Mouse (Mus musculus): Measurements from ENCODE around the gene Rnf141.

DNA sequence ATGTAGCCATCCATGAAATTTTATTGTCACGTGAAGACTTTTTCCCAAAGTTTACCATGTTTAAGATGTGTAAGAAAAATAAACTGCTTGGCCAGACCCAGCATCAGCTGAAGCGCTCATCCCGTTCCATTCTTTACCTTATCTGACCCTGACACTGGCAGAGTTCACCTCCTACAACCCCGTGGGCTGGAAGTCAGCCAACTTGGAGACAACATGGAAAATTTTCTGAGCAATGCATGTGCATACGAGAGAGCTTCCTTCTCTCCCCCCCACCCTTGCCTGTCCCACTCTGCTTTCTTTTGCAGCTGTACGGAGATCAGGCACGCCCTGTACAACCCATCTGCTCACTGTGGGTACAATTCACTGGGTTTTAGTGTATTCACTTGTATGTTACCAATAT lies 62.1 kb downstream of the Rnf141 start:
- TF ChIP-seq CTCF (IDR thresholded peaks at IDR 0.05; ENCODE audit: extremely low read depth, insufficient read depth, low read length), result no peak
- TF ChIP-seq POLR2A (IDR thresholded peaks at IDR 0.05; ENCODE audit: extremely low read depth, insufficient read depth, low read length), result no peak

Measured in cortical plate, adult 2 months (tissue).